Mouse (Mus musculus) lung, postnatal 0 days (tissue): ENCODE results near the gene Map7. TPM values are rescaled to one million over a fixed set of nuclear protein-coding genes. Genes with fewer than 3 reads are reported as not detected.

Experiments used
- ATAC-seq: fragments of 200-750 bp; cut with Nextera tagmentation; 2 replicates; pipeline ENCODE4 v1.8.0; 2017; ENCODE audit warnings: moderate library complexity
- DNase-seq: peaks from one replicate; pipeline ENCODE4 v3.0.0-alpha.2; 2016; ENCODE audit warnings: low spot score
- H3K27ac ChIP-seq: fragments of 300-500 bp; sonication (generic); 2 replicates; pipeline ENCODE4 v1.5.1; 2014; ENCODE audit warnings: antibody characterized with exemption, mild to moderate bottlenecking, low read length, mixed read lengths
- H3K27me3 ChIP-seq: fragments of 300-500 bp; sonication (generic); replicated peaks from 2 replicates; pipeline ENCODE4 v1.6.1; 2014; ENCODE audit warnings: low read length, mixed read lengths; ENCODE audit not compliant: insufficient read depth
- H3K36me3 ChIP-seq: fragments of 300-500 bp; sonication (generic); 2 replicates; pipeline ENCODE4 v1.6.1; 2014; ENCODE audit warnings: low read length, mixed read lengths; ENCODE audit not compliant: insufficient read depth
- H3K4me1 ChIP-seq: fragments of 300-500 bp; sonication (generic); 2 replicates; pipeline ENCODE4 v1.6.1; 2014; ENCODE audit warnings: antibody characterized with exemption, low read depth, low read length, mixed read lengths; ENCODE audit not compliant: insufficient read depth
- H3K4me2 ChIP-seq: fragments of 300-500 bp; sonication (generic); replicated peaks from 2 replicates; pipeline ENCODE4 v1.6.1; 2014; ENCODE audit warnings: low read depth, mild to moderate bottlenecking, low read length, moderate library complexity, mixed read lengths
- H3K4me3 ChIP-seq: fragments of 300-500 bp; sonication (generic); 2 replicates; pipeline ENCODE4 v1.5.1; 2014; ENCODE audit warnings: low read depth, low read length
- H3K9ac ChIP-seq: fragments of 300-500 bp; sonication (generic); replicated peaks from 2 replicates; pipeline ENCODE4 v1.6.1; 2014; ENCODE audit warnings: low read depth, mild to moderate bottlenecking
- H3K9me3 ChIP-seq: fragments of 300-500 bp; sonication (generic); 2 replicates; pipeline ENCODE4 v1.6.1; 2016; ENCODE audit warnings: low read length, mixed read lengths
- CTCF ChIP-seq: IDR thresholded peaks from 2 replicates; pipeline ENCODE4 v1.5.1; 2016; ENCODE audit warnings: antibody characterized with exemption, mild to moderate bottlenecking
- EP300 ChIP-seq: IDR thresholded peaks from 2 replicates; pipeline ENCODE4 v1.6.1; 2016; ENCODE audit warnings: antibody characterized with exemption, mild to moderate bottlenecking, control low read depth
- WGBS: fragments of 180-500 bp; shearing (Covaris S2); extraction: QIAGEN DNeasy Blood & Tissue Kit; methylation state at CpG from one replicate; pipeline ENCODE4 v1.1.7; 2014; 5-methylcytosine and 5-hydroxymethylcytosine counted together
- polyA plus RNA-seq: library from polyadenylated mRNA; unstranded; fragments of >200 nt; fragmentation: Nextera tagmentation; extraction: Ambion mirVana; gene quantifications from 2 replicates; pipeline ENCODE4 v1.2.1, GENCODE M21; 2015

Map7 gene
- polyA plus RNA-seq, 1 experiment from 2014 or later = 12.9 TPM

- Histone ChIP-seq H3K4me3 (no peak overlapping the region), H3K9ac (no peak overlapping the region), H3K36me3 (no peaks in the 10 kb centered on the region), H3K27me3 (no peaks in the 10 kb centered on the region), H3K4me1 (peaks cover 2% of the 10 kb centered on the region; the same call in 1 of the 2 replicates), H3K27ac (no peak overlapping the region), H3K9me3 (no peaks in the 10 kb centered on the region), H3K4me2 (peak overlapping the region; percentile 45)
- WGBS = 17% methylated on average over 19 of the region's 19 CpGs
- DNase-seq (no peak), ATAC-seq (no peak)
- TF ChIP-seq CTCF = no peak
- TF ChIP-seq EP300 = no peak
Observed at GRCm38 (mm10) chr10:20169927-20170604, 21.8 kb downstream of the Map7 start.

DNA sequence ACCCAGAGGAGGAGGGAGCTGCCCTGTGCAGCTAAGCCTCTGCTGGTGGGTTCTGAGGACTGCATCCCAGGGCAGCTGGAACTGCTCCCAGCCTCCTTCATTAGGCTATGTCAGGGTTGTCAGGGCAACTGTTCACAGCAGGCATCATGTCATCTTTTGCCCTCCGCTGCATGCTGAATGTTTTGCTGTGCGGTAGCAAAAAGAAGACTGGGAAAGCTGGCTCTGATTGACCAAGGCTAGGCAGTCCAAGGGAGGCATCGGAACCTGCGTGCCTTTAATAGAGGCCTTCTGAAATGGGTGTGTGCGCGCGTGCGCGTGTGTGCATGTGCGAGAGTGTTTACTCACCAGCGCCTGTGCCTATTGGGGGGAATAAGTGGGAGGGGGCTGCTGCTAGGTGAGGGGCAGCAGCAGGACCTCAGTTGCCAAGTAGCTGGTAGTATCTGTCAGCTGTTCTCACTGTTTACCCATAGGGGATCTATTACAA lies 22.4 kb downstream of the Map7 start:
- peaks cover 2% of the 10 kb centered on the region; the same call in 1 of the 2 replicates for H3K4me1 ChIP-seq
- no peaks in the 10 kb centered on the region for H3K27me3 ChIP-seq
- H3K4me3 ChIP-seq = no peak overlapping the region
- no peak overlapping the region for H3K9ac ChIP-seq
- H3K27ac ChIP-seq = no peak overlapping the region
- peak; percentile 91 for DNase-seq
- no peaks in the 10 kb centered on the region for H3K36me3 ChIP-seq
- 14% methylated on average over 11 of the region's 11 CpGs for WGBS
- peak; percentile 96 for ATAC-seq
- TF ChIP-seq EP300 = no peak
- TF ChIP-seq CTCF = peak; percentile 98
- no peaks in the 10 kb centered on the region for H3K9me3 ChIP-seq
- H3K4me2 ChIP-seq = peak overlapping the region; percentile 45

- DNase-seq (no peak), ATAC-seq (no peak)
- H3K36me3 ChIP-seq = no peaks in the 10 kb centered on the region
- H3K4me2 ChIP-seq = no peak overlapping the region
- peaks cover 2% of the 10 kb centered on the region; the same call in 1 of the 2 replicates for H3K4me1 ChIP-seq
- no peaks in the 10 kb centered on the region for H3K27me3 ChIP-seq
- H3K4me3 ChIP-seq = no peak overlapping the region
- H3K9me3 ChIP-seq = no peaks in the 10 kb centered on the region
- 71% methylated on average over 12 of the region's 12 CpGs for WGBS
- no peak overlapping the region for H3K9ac ChIP-seq
- no peak overlapping the region for H3K27ac ChIP-seq
- TF ChIP-seq CTCF (no peak), EP300 (no peak)
Observed at GRCm38 (mm10) chr10:20171209-20171608, 22.9 kb downstream of the Map7 start.

GRCm38 (mm10) chr10:20171756-20172155 lies 23.5 kb downstream of the Map7 start:
- TF ChIP-seq CTCF (no peak), EP300 (no peak)
- DNase-seq (no peak), ATAC-seq (no peak)
- Histone ChIP-seq H3K9me3 (no peaks in the 10 kb centered on the region), H3K4me3 (no peak overlapping the region), H3K36me3 (no peaks in the 10 kb centered on the region), H3K9ac (no peak overlapping the region), H3K4me1 (peaks cover 2% of the 10 kb centered on the region; the same call in 1 of the 2 replicates), H3K27me3 (no peaks in the 10 kb centered on the region), H3K4me2 (no peak overlapping the region), H3K27ac (no peak overlapping the region)
- 39% methylated on average over 4 of the region's 4 CpGs for WGBS

DNA sequence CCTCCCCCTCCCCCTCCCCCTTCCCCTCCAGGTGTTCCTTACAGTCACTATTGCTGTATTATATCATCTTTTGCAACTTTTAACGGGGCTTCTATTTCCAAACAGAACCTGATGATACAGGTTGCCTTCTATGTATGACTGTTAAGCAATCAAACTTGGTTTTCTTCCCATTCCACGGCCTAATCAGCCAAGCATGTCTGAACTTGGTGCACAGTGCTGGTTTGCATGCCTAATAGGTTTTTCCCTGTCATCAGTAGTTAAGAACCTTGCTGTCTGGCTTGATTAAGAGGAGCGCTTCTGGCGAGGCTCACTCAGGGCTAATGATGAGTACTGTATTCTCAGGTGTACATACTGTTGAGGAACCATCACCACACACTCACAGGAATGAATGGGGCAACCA lies 25.5 kb downstream of the Map7 start:
- H3K9ac ChIP-seq = no peak overlapping the region
- TF ChIP-seq CTCF (no peak), EP300 (no peak)
- WGBS = 85% methylated on average over 4 of the region's 4 CpGs
- no peak for ATAC-seq
- H3K36me3 ChIP-seq = no peaks in the 10 kb centered on the region
- no peak overlapping the region for H3K4me3 ChIP-seq
- H3K4me1 ChIP-seq = peaks cover 10% of the 10 kb centered on the region
- no peak overlapping the region for H3K4me2 ChIP-seq
- H3K9me3 ChIP-seq = no peaks in the 10 kb centered on the region
- H3K27me3 ChIP-seq = no peaks in the 10 kb centered on the region
- no peak overlapping the region for H3K27ac ChIP-seq
- DNase-seq = no peak

GRCm38 (mm10) chr10:20176054-20176453 lies 27.8 kb downstream of the Map7 start:
- Histone ChIP-seq H3K4me2 (no peak overlapping the region), H3K4me3 (no peak overlapping the region), H3K9me3 (no peaks in the 10 kb centered on the region), H3K27me3 (no peaks in the 10 kb centered on the region), H3K27ac (no peak overlapping the region), H3K9ac (no peak overlapping the region), H3K4me1 (peaks cover 8% of the 10 kb centered on the region; the same call in 1 of the 2 replicates), H3K36me3 (no peaks in the 10 kb centered on the region)
- ATAC-seq (no peak), DNase-seq (no peak)
- TF ChIP-seq CTCF = no peak
- no peak for TF ChIP-seq EP300
- 65% methylated on average over 7 of the region's 7 CpGs for WGBS
